Mouse (Mus musculus) brain, embryonic 18.5 days (tissue): ENCODE results near the gene E2f2.

Experiments
- DNase-seq: peaks from one replicate; pipeline ENCODE4 v3.0.0-alpha.2; 2012; ENCODE audit warnings: low read depth, low spot score

Gene E2f2

GRCm38 (mm10) chr4:136240955-136241354 is 68.8 kb downstream of the E2f2 start:
- no peak for DNase-seq

GRCm38 (mm10) chr4:136242065-136242703 is 70.0 kb downstream of the E2f2 start:
- DNase-seq: no peak

- DNase-seq: no peak
Observed at GRCm38 (mm10) chr4:136242728-136243127, 70.5 kb downstream of the E2f2 start.

- DNase-seq: no peak
Observed at GRCm38 (mm10) chr4:136244208-136244607, 72.0 kb downstream of the E2f2 start.
